In the genomic region with DNA sequence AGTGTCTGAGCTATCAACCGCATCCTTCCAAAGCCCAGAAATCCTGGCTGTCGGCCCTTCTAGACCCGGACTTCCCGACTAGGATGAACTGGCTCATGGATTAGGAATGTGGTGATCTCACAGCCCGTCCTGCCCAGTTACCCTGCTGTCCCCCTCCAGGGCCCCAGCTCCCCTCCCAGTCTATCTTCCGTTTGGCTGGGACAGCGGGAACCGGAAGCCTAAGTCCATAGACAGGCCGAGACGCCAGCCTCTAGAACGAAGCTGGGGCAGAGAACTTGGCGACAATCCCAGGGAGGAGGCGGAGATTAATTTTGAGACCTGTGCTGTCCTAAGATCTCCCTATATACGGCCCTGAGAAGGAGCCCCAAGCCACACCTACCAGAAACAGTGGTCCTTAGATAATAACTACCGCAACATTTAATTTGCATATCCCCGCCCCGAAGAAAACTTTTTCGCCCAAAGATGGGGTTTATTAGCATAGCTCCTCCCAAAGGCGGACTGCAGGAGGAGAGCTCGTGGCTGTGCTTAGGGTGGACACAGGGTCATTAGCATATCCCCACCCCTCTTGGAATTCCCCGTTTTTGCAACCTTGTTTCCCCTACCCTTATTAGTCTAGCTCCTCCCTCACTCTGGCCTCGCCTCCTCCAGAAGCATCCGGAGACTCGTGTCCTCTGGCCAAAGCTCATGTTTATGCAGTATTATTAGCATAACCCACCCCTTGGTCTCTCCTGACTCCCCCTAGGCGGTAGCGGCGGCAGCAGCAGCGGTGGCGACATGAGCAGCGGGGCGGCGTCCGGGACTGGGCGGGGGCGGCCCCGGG, we compare ENCODE assay signal across 8 mouse cellular contexts. TPM values are rescaled to one million over a fixed set of nuclear protein-coding genes. Genes with fewer than 3 reads are reported as not detected.
DNase-seq lines count a peak whose midpoint lies in the region; ATAC-seq and TF ChIP-seq lines count a peak whose summit lies in the region.

A gene (plus strand): TSS at position 720 of the 820 bp plus-strand sequence.

- peak; percentile 56; the same call in 1 of the 2 replicates for TF ChIP-seq POLR2A in CH12.LX (IDR thresholded peaks at IDR 0.05; ENCODE audit: low read depth, low read length)
- peak; percentile 61 for TF ChIP-seq POLR2A in testis, adult 2 months (IDR thresholded peaks at IDR 0.05; ENCODE audit: control insufficient read depth, low read depth, low read length)

- peak within 1 kb of the TSS; percentile 63 to 78 (median 72) for H3K4me3 ChIP-seq in CH12.LX (replicated peaks in 1 of 3; ENCODE audit: low read depth in 2 of 3, low read length in 2 of 3, poor library complexity in 1 of 3)
- H3K4me3 ChIP-seq in forebrain, embryonic 12.5 days (replicated peaks): peak within 1 kb of the TSS; percentile 95
- H3K4me3 ChIP-seq in heart, postnatal 0 days (ENCODE audit: low read depth, low read length): peak within 1 kb of the TSS; percentile 95
- peak within 1 kb of the TSS; percentile 98 for H3K4me3 ChIP-seq in liver, embryonic 16.5 days (ENCODE audit: low read depth, low read length)
- peak within 1 kb of the TSS; percentile 80 for H3K4me3 ChIP-seq in neural tube, embryonic 13.5 days
- peak within 1 kb of the TSS; percentile 64 for H3K4me3 ChIP-seq in testis, adult 2 months (ENCODE audit: control insufficient read depth, low read depth, low read length)

- H3K27ac ChIP-seq in CH12.LX (ENCODE audit: insufficient read depth, low read depth): peak within 1 kb of the TSS; percentile 81
- H3K27ac ChIP-seq in forebrain, embryonic 12.5 days: peak within 1 kb of the TSS; percentile 91
- H3K27ac ChIP-seq in heart, postnatal 0 days (ENCODE audit: low read depth): peak within 1 kb of the TSS; percentile 100
- H3K27ac ChIP-seq in liver, embryonic 16.5 days (ENCODE audit: low read length): peak within 1 kb of the TSS; percentile 99
- peak within 1 kb of the TSS; percentile 90 for H3K27ac ChIP-seq in neural tube, embryonic 13.5 days (replicated peaks)
- H3K27ac ChIP-seq in testis, adult 2 months (ENCODE audit: control insufficient read depth, insufficient read depth, low read depth, low read length): peak within 1 kb of the TSS; percentile 71

- H3K4me1 ChIP-seq in CH12.LX (ENCODE audit: control insufficient read depth in 1 of 2, insufficient read depth in 2 of 2): peaks cover 0 to 31% of the 10 kb centered on the region in 2 experiments; a peak in 2 of 4 replicates
- peaks cover 28% of the 10 kb centered on the region for H3K4me1 ChIP-seq in forebrain, embryonic 12.5 days
- peaks cover 9% of the 10 kb centered on the region for H3K4me1 ChIP-seq in heart, postnatal 0 days (ENCODE audit: control insufficient read depth, insufficient read depth)
- peaks cover 46% of the 10 kb centered on the region for H3K4me1 ChIP-seq in liver, embryonic 16.5 days (ENCODE audit: control insufficient read depth, low read depth, low read length)
- H3K4me1 ChIP-seq in neural tube, embryonic 13.5 days (replicated peaks): peaks cover 51% of the 10 kb centered on the region
- peaks cover 17% of the 10 kb centered on the region for H3K4me1 ChIP-seq in testis, adult 2 months (ENCODE audit: control insufficient read depth, insufficient read depth, low read length)

- peaks cover 12 to 33% of the 10 kb centered on the region in 2 experiments for H3K36me3 ChIP-seq in CH12.LX (replicated peaks in 1 of 2; ENCODE audit: control insufficient read depth in 1 of 2, insufficient read depth in 1 of 2, low read length in 1 of 2)
- H3K36me3 ChIP-seq in forebrain, embryonic 12.5 days (replicated peaks): peaks cover 16% of the 10 kb centered on the region
- peaks cover 26% of the 10 kb centered on the region for H3K36me3 ChIP-seq in heart, postnatal 0 days (replicated peaks; ENCODE audit: control insufficient read depth, insufficient read depth, low read length)
- H3K36me3 ChIP-seq in liver, embryonic 16.5 days (ENCODE audit: control insufficient read depth, insufficient read depth): peaks cover 3% of the 10 kb centered on the region
- peaks cover 12% of the 10 kb centered on the region for H3K36me3 ChIP-seq in neural tube, embryonic 13.5 days
- H3K36me3 ChIP-seq in testis, adult 2 months (ENCODE audit: control insufficient read depth, insufficient read depth, low read length): no peaks in the 10 kb centered on the region

- WGBS in forebrain, embryonic 12.5 days: under 1% methylated on average over 36 of the region's 36 CpGs
- under 1% methylated on average over 36 of the region's 36 CpGs for WGBS in heart, postnatal 0 days
- under 1% methylated on average over 32 of the region's 36 CpGs for WGBS in liver, embryonic 16.5 days (ENCODE audit: insufficient replicate concordance)
- WGBS in neural tube, embryonic 13.5 days: under 1% methylated on average over 36 of the region's 36 CpGs

- TF ChIP-seq CTCF in CH12.LX (conservative IDR thresholded peaks at IDR 0.05 in 1 of 2, IDR thresholded peaks at IDR 0.05 in 1 of 2; ENCODE audit: low read depth in 2 of 2, low read length in 2 of 2): no peak
- no peak for TF ChIP-seq CTCF in heart, postnatal 0 days (IDR thresholded peaks at IDR 0.05; ENCODE audit: low read depth)
- no peak for TF ChIP-seq CTCF in testis, adult 2 months (IDR thresholded peaks at IDR 0.05; ENCODE audit: control insufficient read depth, insufficient read depth, insufficient replicate concordance, low read depth, low read length)

- no peak for TF ChIP-seq RAD21 in CH12.LX (IDR thresholded peaks at IDR 0.05; ENCODE audit: low read depth, low read length)

- peaks cover 18% of the 10 kb centered on the region for H3K79me2 ChIP-seq in CH12.LX (replicated peaks; ENCODE audit: control insufficient read depth, extremely low read depth, insufficient read depth, poor library complexity, severe bottlenecking)

- H3K27me3 ChIP-seq in CH12.LX (replicated peaks): no peaks in the 10 kb centered on the region
- H3K27me3 ChIP-seq in forebrain, embryonic 12.5 days: peaks cover 24% of the 10 kb centered on the region
- no peaks in the 10 kb centered on the region for H3K27me3 ChIP-seq in heart, postnatal 0 days (ENCODE audit: control insufficient read depth, insufficient read depth, low read length)
- peaks cover 3% of the 10 kb centered on the region; the same call in 1 of the 2 replicates for H3K27me3 ChIP-seq in liver, embryonic 16.5 days (ENCODE audit: control insufficient read depth, insufficient read depth, low read depth, low read length)
- H3K27me3 ChIP-seq in neural tube, embryonic 13.5 days: no peaks in the 10 kb centered on the region
- no peaks in the 10 kb centered on the region for H3K27me3 ChIP-seq in testis, adult 2 months (ENCODE audit: control insufficient read depth, insufficient read depth, low read length)

- DNase-seq in CH12.LX (ENCODE audit: extremely low read depth): peak; percentile 100
- peak; percentile 100 for DNase-seq in c-Kit-positive CD71-positive TER-119-negative erythroid progenitor cells, embryonic 14.5 days (ENCODE audit: low read depth)
- peak; percentile 100 for DNase-seq in heart, postnatal 0 days (ENCODE audit: low spot score)
- peak; percentile 87 to 93 for DNase-seq in kidney, postnatal 4 days

- no peaks in the 10 kb centered on the region for H3K9me3 ChIP-seq in CH12.LX (replicated peaks; ENCODE audit: low read length)
- no peaks in the 10 kb centered on the region for H3K9me3 ChIP-seq in forebrain, embryonic 12.5 days
- no peaks in the 10 kb centered on the region for H3K9me3 ChIP-seq in heart, postnatal 0 days (replicated peaks; ENCODE audit: control insufficient read depth, low read length)
- H3K9me3 ChIP-seq in liver, embryonic 16.5 days (replicated peaks; ENCODE audit: control insufficient read depth, low read length): no peaks in the 10 kb centered on the region
- no peaks in the 10 kb centered on the region for H3K9me3 ChIP-seq in neural tube, embryonic 13.5 days

- H3K9ac ChIP-seq in CH12.LX (ENCODE audit: insufficient read depth, low read depth): peak within 1 kb of the TSS; percentile 89
- peak within 1 kb of the TSS; percentile 59 for H3K9ac ChIP-seq in forebrain, embryonic 12.5 days
- H3K9ac ChIP-seq in heart, postnatal 0 days (replicated peaks; ENCODE audit: low read depth, low read length): peak within 1 kb of the TSS; percentile 84
- H3K9ac ChIP-seq in liver, embryonic 16.5 days (ENCODE audit: low read depth, low read length): peak within 1 kb of the TSS; percentile 99
- H3K9ac ChIP-seq in neural tube, embryonic 13.5 days: peak within 1 kb of the TSS; percentile 73

- ATAC-seq in forebrain, embryonic 12.5 days (ENCODE audit: low FRiP score): peak; percentile 81
- peak; percentile 86 for ATAC-seq in heart, postnatal 0 days (ENCODE audit: insufficient read depth, low read depth)
- peak; percentile 83 for ATAC-seq in liver, embryonic 16.5 days (ENCODE audit: low read depth)
- peak; percentile 79 for ATAC-seq in neural tube, embryonic 13.5 days (ENCODE audit: low read depth)

- dilution Hi-C loops in CH12.LX (cut with MboI; ENCODE audit: extremely low pct_ligation_motif_present, extremely low pct_unique_long_range_greater_than_20kb, low sequenced_read_pairs): no loop called here

- TF ChIP-seq EP300 in CH12.LX (IDR thresholded peaks at IDR 0.05; ENCODE audit: low read length): no peak
- TF ChIP-seq EP300 in heart, postnatal 0 days (IDR thresholded peaks at IDR 0.05; ENCODE audit: low read depth): peak; percentile 88

- in situ Hi-C loops in CH12.LX (cut with MboI; ENCODE audit: low pct_ligation_motif_present, low pct_unique_long_range_greater_than_20kb, low sequenced_read_pairs): no loop called here

- H3K4me2 ChIP-seq in CH12.LX (ENCODE audit: insufficient read depth, low read depth, poor library complexity, severe bottlenecking): peak within 1 kb of the TSS; percentile 70
- H3K4me2 ChIP-seq in forebrain, embryonic 12.5 days: peak within 1 kb of the TSS; percentile 94
- peak within 1 kb of the TSS; percentile 85 for H3K4me2 ChIP-seq in heart, postnatal 0 days (ENCODE audit: low read depth, low read length)
- peak within 1 kb of the TSS; percentile 100 for H3K4me2 ChIP-seq in liver, embryonic 16.5 days (ENCODE audit: low read depth, low read length)
- H3K4me2 ChIP-seq in neural tube, embryonic 13.5 days: peak within 1 kb of the TSS; percentile 78

TF ChIP-seq in CH12.LX, 34 proteins besides CTCF, POLR2A, EP300 and RAD21 (continues in another document):
- TF ChIP-seq ETS1 (conservative IDR thresholded peaks at IDR 0.05; ENCODE audit: low read depth, low read length): no peak; the same call in 1 of the 2 replicates
- 0 out of 2 replicates have a peak, but pooled peaks have one; percentile 26 for TF ChIP-seq NELFE (IDR thresholded peaks at IDR 0.05; ENCODE audit: low read depth, low read length)

RNA-seq across cellular contexts. Expression of the gene that starts here (rescaled TPM):
- total RNA-seq in CH12.LX (2012; rRNA removed) (5.0 and 10.6 TPM in 2 replicates), CH12.LX (2014; rRNA removed) (6.6 and 7.2 TPM in 2 replicates)
- 18.5 and 19.8 TPM in 2 replicates for polyA plus RNA-seq in CH12.LX (2012; ENCODE audit: insufficient read length, low read depth)
- 11.4 and 13.8 TPM in 2 replicates for polyA plus RNA-seq in forebrain, embryonic 12.5 days (2016; fragmentation: Nextera tagmentation; extraction: Ambion mirVana)
- total RNA-seq in heart, postnatal 0 days (2014; rRNA removed; ENCODE audit: low replicate concordance): 38.4 and 62.0 TPM in 2 replicates
- polyA plus RNA-seq in heart, postnatal 0 days (2015; fragmentation: Nextera tagmentation; extraction: Ambion mirVana): 85.7 and 90.0 TPM in 2 replicates
- polyA plus RNA-seq in liver, embryonic 16.5 days (2015; fragmentation: Nextera tagmentation; extraction: Ambion mirVana): 20.9 and 23.2 TPM in 2 replicates
- polyA plus RNA-seq in neural tube, embryonic 13.5 days (2015; fragmentation: Nextera tagmentation; extraction: Ambion mirVana): 15.0 and 16.5 TPM in 2 replicates
- polyA plus RNA-seq in testis, adult 2 months (2012; rRNA removed): 43.4 and 44.2 TPM in 2 replicates

Comparison
In these comparisons a context has a peak if more than half of its experiments do, and no peak if none do; other contexts are left out.
1. Peak in every context shown above with its lines: DNase-seq, ATAC-seq, H3K4me3 ChIP-seq and H3K27ac ChIP-seq.